Mouse (Mus musculus) ES-Bruce4 (cell line): Measurements from ENCODE around the gene Vmn1r167. TPM values are rescaled to one million over a fixed set of nuclear protein-coding genes. Genes with fewer than 3 reads are reported as not detected.
"Not testable (repeated sequence)": the region's sequence is repeated elsewhere in the genome, so short reads cannot be mapped to it uniquely, and the experiment has no call there.

ENCODE experiments used
- H3K27ac ChIP-seq: 2 replicates; pipeline ENCODE4 v1.5.1; 2012; ENCODE audit warnings: low read length, inconsistent platforms; ENCODE audit not compliant: insufficient read depth
- H3K27me3 ChIP-seq: 2 replicates; pipeline ENCODE4 v1.6.1; 2012; ENCODE audit warnings: mild to moderate bottlenecking, low read length, inconsistent platforms; ENCODE audit not compliant: control insufficient read depth, poor library complexity, insufficient read depth, severe bottlenecking
- H3K36me3 ChIP-seq: 2 replicates; pipeline ENCODE4 v1.6.1; 2012; ENCODE audit warnings: inconsistent platforms, mild to moderate bottlenecking, low read length, moderate library complexity; ENCODE audit not compliant: control insufficient read depth, poor library complexity, insufficient read depth, severe bottlenecking
- H3K4me1 ChIP-seq: one replicate; pipeline ENCODE4 v1.8.1; 2011; ENCODE audit warnings: low read length; ENCODE audit not compliant: control insufficient read depth, insufficient read depth
- H3K4me3 ChIP-seq: 2 replicates; pipeline ENCODE4 v1.5.1; 2011; ENCODE audit warnings: low read depth, mild to moderate bottlenecking, low read length
- H3K9ac ChIP-seq: 2 replicates; pipeline ENCODE4 v1.6.1; 2012; ENCODE audit warnings: low read depth, mild to moderate bottlenecking, inconsistent platforms; ENCODE audit not compliant: poor library complexity, severe bottlenecking
- H3K9me3 ChIP-seq: replicated peaks from 2 replicates; pipeline ENCODE4 v1.6.1; 2012; ENCODE audit warnings: mild to moderate bottlenecking, low read length, inconsistent platforms; ENCODE audit not compliant: control insufficient read depth, poor library complexity, insufficient read depth, severe bottlenecking
- EP300 ChIP-seq: IDR thresholded peaks from 2 replicates; pipeline ENCODE4 v1.6.1; 2011; ENCODE audit warnings: low read depth, low read length; ENCODE audit not compliant: insufficient read depth
- polyA plus RNA-seq: library from polyadenylated mRNA; stranded (reverse); fragments of >200 nt; gene quantifications from 2 replicates; pipeline ENCODE4 v1.2.4, GENCODE M21; 2011; ENCODE audit warnings: low read depth; ENCODE audit not compliant: missing spikeins, insufficient read depth, insufficient read length

Vmn1r167 gene
- polyA plus RNA-seq, result not detected in 2 replicates

DNA sequence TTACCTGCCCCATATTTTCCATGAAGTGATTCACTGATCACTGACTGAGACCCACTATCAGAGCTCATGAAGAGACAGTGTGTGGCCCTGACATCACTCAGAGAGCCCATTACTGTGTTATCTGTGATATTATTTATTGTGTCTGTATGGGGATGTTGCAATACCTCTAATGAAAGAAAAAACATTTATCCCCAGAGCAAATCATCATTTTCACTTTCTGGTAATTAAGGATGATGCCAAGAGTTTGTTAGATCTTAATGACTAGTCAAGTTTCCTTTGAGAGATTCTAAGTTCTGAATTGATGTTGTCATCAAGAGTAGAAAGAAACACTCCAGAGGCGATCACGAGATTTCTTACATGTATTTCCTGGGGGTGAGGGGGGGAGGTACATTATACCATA is at the start of gene Vmn1r167:
Gene Vmn1r167, minus strand, starts transcription at position 101 of the 400 bp plus-strand sequence.
- not testable (repeated sequence) for H3K4me3 ChIP-seq, H3K4me1 ChIP-seq, H3K27me3 ChIP-seq, H3K36me3 ChIP-seq, H3K27ac ChIP-seq, H3K9me3 ChIP-seq, H3K9ac ChIP-seq

DNA sequence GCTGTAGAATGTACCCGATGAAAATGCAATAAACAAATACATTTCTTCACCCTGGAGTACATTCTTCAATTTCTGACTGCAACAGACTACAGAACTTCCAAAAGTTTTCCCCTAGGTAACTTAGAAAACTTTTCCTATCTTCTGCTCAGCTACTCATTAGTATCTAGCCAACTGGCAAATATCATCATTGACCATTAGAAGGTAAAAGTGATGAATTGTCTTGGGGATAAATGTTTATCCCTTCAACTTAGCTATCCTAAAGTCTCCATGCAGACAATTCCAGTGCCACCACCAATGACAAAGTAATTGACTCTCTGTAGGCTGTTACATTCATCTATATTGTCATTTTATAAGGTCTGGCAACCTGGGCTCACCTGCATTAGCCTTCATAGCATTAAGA is 32.4 kb upstream of the Vmn1r167 start, which contains the start of gene Vmn1r168:
Gene Vmn1r168, plus strand, starts transcription at position 301 of the 400 bp plus-strand sequence.
- H3K4me1 ChIP-seq, H3K9me3 ChIP-seq, H3K9ac ChIP-seq, H3K27ac ChIP-seq, H3K4me3 ChIP-seq, H3K36me3 ChIP-seq, H3K27me3 ChIP-seq: not testable (repeated sequence)

DNA sequence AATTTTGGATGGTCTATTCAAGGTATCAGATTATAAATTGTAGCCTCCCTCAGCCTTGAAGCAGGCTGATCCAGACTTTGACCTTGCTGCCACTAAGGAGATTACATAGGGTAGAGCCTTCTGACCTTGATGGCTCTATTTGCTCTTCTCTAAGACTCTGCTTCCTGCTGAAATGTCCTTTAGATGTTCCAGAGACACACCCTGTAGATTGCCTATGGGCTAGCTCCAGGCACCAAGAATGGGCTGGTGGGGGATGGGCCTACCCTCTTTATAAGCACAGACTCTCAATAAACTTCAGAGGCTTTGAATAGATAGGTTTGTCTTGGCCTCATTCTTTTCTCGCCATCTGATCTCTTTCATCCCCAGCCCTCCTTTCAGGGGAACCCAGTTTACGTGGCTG is 34.1 kb downstream of the Vmn1r167 start:
- H3K27me3 ChIP-seq, H3K36me3 ChIP-seq, H3K9ac ChIP-seq, H3K9me3 ChIP-seq, H3K27ac ChIP-seq, H3K4me3 ChIP-seq, H3K4me1 ChIP-seq: not testable (repeated sequence)
- TF ChIP-seq EP300, result peak; percentile 77; the same call in 1 of the 2 replicates

DNA sequence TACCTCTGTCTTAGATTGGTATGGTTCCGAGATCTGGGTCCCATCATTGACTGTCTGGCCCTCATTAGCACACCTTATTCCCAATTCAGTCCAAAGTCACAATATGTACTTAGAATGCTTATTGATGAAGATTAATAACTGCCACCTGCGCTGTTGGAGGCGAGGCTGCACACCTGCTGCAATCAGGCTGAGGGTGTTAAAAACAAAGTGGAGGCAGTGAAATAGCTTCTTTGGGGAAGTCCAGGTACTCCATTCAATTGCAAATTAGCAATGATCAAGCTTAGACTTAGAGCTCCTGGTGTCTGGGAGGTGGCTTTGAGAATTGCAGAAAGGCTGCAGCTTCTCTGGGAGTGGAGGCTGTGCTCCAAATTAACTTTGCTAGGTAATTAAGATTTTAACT is 36.2 kb downstream of the Vmn1r167 start:
- H3K36me3 ChIP-seq, H3K9ac ChIP-seq, H3K27me3 ChIP-seq, H3K4me3 ChIP-seq, H3K4me1 ChIP-seq, H3K9me3 ChIP-seq: not testable (repeated sequence)
- H3K27ac ChIP-seq, result peak overlapping the region; percentile 91
- TF ChIP-seq EP300, result peak; percentile 87

DNA sequence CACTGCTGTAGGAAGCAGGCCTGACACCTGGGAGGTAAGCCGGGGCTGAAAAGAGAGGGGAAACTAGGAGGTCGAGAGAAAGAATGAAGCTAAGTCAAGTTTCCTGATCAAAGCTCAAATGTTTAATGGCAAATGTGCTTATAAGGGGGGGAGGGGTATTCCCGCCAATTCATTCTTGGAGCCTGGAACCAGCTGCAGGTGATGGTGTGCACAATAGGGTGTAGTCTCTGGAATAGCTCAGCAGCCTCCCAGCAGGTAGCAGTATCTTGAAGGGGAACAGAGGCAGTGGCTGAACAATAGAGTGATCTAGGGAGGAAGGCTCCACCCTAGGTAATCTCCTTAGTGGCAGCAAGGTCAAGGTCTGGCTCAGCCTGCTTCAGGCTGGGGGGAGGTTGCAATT is 36.8 kb downstream of the Vmn1r167 start:
- not testable (repeated sequence) for H3K36me3 ChIP-seq, H3K9me3 ChIP-seq, H3K27me3 ChIP-seq, H3K4me1 ChIP-seq, H3K9ac ChIP-seq, H3K4me3 ChIP-seq
- peak overlapping the region; percentile 95 for H3K27ac ChIP-seq
- peak; percentile 93 for TF ChIP-seq EP300

Other genes with a start within 250 kb of the Vmn1r167 start
- gene Gm6902, start 228.3 kb downstream of the Vmn1r167 start, polyA plus RNA-seq, result not detected in 2 replicates
- gene Nlrp4e, start 206.0 kb downstream of the Vmn1r167 start, polyA plus RNA-seq, result not detected in 2 replicates
- not detected in 2 replicates for gene Nlrp5, start 121.3 kb downstream of the Vmn1r167 start, polyA plus RNA-seq
- not detected in 2 replicates for gene Vmn1r168, start 32.5 kb upstream of the Vmn1r167 start, polyA plus RNA-seq
- gene Vmn1r169, start 68.3 kb upstream of the Vmn1r167 start, polyA plus RNA-seq, result not detected in 2 replicates
- gene Vmn1r170, start 99.0 kb upstream of the Vmn1r167 start, polyA plus RNA-seq, result not detected in 2 replicates
- gene Vmn1r171, start 123.5 kb upstream of the Vmn1r167 start, polyA plus RNA-seq, result not detected in 2 replicates
- not detected in 2 replicates for gene Vmn1r172, start 151.1 kb upstream of the Vmn1r167 start, polyA plus RNA-seq
- not detected in 2 replicates for gene Vmn1r173, start 193.5 kb upstream of the Vmn1r167 start, polyA plus RNA-seq
- gene Vmn1r174, start 245.1 kb upstream of the Vmn1r167 start, polyA plus RNA-seq, result not detected in 2 replicates